Mouse (Mus musculus): Measurements from ENCODE around the gene Krtap1-5. TPM values are rescaled to one million over a fixed set of nuclear protein-coding genes. Genes with fewer than 3 reads are reported as not detected.

Krtap1-5 gene
- total RNA-seq, 2 experiments from 2014 or later, result not detected

DNA sequence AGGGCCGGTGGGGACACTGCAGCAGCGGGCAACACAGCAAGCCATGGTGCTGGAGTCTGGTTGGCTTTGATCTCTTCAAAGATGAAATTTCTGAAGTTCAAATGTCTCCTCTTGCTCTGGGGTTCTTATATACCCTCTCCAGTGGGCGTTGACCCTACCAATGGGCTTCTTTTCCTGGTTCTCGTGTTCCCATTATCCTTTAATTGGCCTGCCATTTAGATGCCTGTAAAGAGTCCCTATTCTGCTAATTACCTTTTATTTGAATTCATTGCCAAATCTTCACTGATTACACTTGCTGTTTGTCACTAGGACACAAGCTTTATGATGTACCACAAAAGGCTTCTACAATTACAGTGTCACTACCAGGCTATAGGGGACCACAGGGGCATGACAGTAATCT lies 30.1 kb downstream of the Krtap1-5 start, which contains the start of gene Krtap3-3:
Gene Krtap3-3 (minus strand): TSS at position 101 of the 400 bp plus-strand sequence.
- no peak for DNase-seq (ENCODE audit: extremely low spot score in 1 of 2, low spot score in 1 of 2)

DNA sequence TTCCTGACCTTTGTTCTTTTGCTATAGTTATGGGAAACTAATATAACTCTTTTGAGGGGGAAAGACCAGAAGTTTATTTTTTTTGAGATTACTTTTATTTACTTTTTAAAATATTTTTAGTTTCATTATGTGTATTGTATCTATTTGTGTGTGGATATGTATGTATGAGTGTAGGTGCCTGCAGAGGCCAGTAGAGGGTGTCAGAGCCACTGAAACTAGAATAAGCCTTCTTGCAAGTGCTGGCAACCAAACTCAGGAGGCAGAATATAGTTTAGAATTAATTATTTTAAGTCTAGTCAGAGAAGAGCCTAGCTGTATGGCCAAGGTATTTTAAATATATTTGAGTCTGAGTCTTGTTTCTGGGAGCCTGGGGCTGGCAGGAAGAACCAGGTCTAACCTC lies 32.9 kb downstream of the Krtap1-5 start:
- no peak for DNase-seq (ENCODE audit: extremely low spot score in 1 of 2, low spot score in 1 of 2)

DNA sequence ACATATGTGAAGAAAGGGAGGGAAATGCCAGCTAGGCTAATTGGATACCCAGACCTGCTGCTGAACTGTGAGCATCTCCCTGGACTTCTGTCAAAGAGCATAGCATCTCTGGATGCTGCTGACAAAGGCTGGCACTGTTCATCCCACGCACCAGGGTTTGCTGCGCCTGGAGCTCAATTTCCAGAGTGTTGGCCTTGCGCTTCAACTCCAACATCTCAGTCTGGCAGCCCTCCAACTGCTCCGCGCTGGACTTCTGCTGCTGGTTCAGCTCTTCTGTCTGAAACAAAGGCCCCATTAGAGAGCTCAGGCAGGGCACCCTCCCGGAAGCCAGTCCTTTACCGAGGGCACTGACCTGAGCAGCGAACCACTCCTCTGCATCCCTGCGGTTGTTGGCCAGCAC lies 41.1 kb downstream of the Krtap1-5 start:
- peak; percentile 9 to 46 for DNase-seq (ENCODE audit: extremely low spot score in 1 of 2, low spot score in 1 of 2)

Other genes starting within 250 kb of the Krtap1-5 start
- not detected for gene Krt26, start 243.1 kb downstream of the Krtap1-5 start, total RNA-seq (2021)
- not detected for gene Krt27, start 229.9 kb downstream of the Krtap1-5 start, total RNA-seq (2021)
- under 1 TPM; 0.21 to 0.49 TPM for gene Krt28, start 206.1 kb downstream of the Krtap1-5 start, total RNA-seq (2021)
- gene Krt10, start 191.7 kb downstream of the Krtap1-5 start, total RNA-seq (2021), result 10 to 100 TPM; 12.6 to 15.7 TPM
- gene Krt12, start 158.8 kb downstream of the Krtap1-5 start, total RNA-seq (2021), result 1 to 10 TPM in 1 of 2 experiments, under 1 TPM in 1; 0.89 to 1.4 TPM
- gene Krt20, start 142.9 kb downstream of the Krtap1-5 start, total RNA-seq (2021), result not detected
- gene Krt23, start 87.9 kb downstream of the Krtap1-5 start, total RNA-seq (2021), result not detected
- not detected for gene Krt39, start 59.7 kb downstream of the Krtap1-5 start, total RNA-seq (2021)
- not detected for gene Krt40, start 37.9 kb downstream of the Krtap1-5 start, total RNA-seq (2021)
- not detected for gene Krtap3-3, start 30.2 kb downstream of the Krtap1-5 start, total RNA-seq (2021)
- gene Krtap3-2, start 24.2 kb downstream of the Krtap1-5 start, total RNA-seq (2021), result not detected
- not detected for gene Gm11939, start 21.6 kb downstream of the Krtap1-5 start, total RNA-seq (2021)
- not detected for gene Krtap3-1, start 14.4 kb downstream of the Krtap1-5 start, total RNA-seq (2021)
- not detected for gene Krtap1-4, start 2.6 kb upstream of the Krtap1-5 start, total RNA-seq (2021)
- gene Krtap1-3, start 10.3 kb upstream of the Krtap1-5 start, total RNA-seq (2021), result not detected
- gene Krtap9-3, start 17.1 kb upstream of the Krtap1-5 start, total RNA-seq (2021), result not detected
- not detected for gene Gm11938, start 22.3 kb upstream of the Krtap1-5 start, total RNA-seq (2021)
- not detected for gene Gm11937, start 29.2 kb upstream of the Krtap1-5 start, total RNA-seq (2021)
- gene Krtap2-4, start 33.8 kb upstream of the Krtap1-5 start, total RNA-seq (2021), result not detected
- not detected for gene Gm11562, start 39.4 kb upstream of the Krtap1-5 start, total RNA-seq (2021)
- not detected for gene Krtap4-1, start 47.2 kb upstream of the Krtap1-5 start, total RNA-seq (2021)
- gene Krtap4-2, start 54.1 kb upstream of the Krtap1-5 start, total RNA-seq (2021), result not detected
- not detected for gene Krtap4-7, start 63.1 kb upstream of the Krtap1-5 start, total RNA-seq (2021)
- not detected for gene Gm11555, start 69.2 kb upstream of the Krtap1-5 start, total RNA-seq (2021)
- gene Gm11563, start 77.9 kb upstream of the Krtap1-5 start, total RNA-seq (2021), result not detected
- not detected for gene Krtap4-6, start 84.9 kb upstream of the Krtap1-5 start, total RNA-seq (2021)
- not detected for gene Gm14190, start 109.7 kb upstream of the Krtap1-5 start, total RNA-seq (2021)
- gene Gm14180, start 153.3 kb upstream of the Krtap1-5 start, total RNA-seq (2021), result not detected
- gene Gm11595, start 191.9 kb upstream of the Krtap1-5 start, total RNA-seq (2021), result not detected
- not detected for gene Krtap4-8, start 199.7 kb upstream of the Krtap1-5 start, total RNA-seq (2021)
- gene Krtap4-9, start 204.2 kb upstream of the Krtap1-5 start, total RNA-seq (2021), result not detected
- not detected for gene Gm11596, start 212.5 kb upstream of the Krtap1-5 start, total RNA-seq (2021)
- gene Gm11569, start 217.9 kb upstream of the Krtap1-5 start, total RNA-seq (2021), result not detected
- gene Gm11554, start 223.4 kb upstream of the Krtap1-5 start, total RNA-seq (2021), result not detected
- gene Krtap4-13, start 228.9 kb upstream of the Krtap1-5 start, total RNA-seq (2021), result not detected
- gene Gm11564, start 234.7 kb upstream of the Krtap1-5 start, total RNA-seq (2021), result not detected